Mouse (Mus musculus): ENCODE measurements around the gene Brap. TPM values are rescaled to one million over a fixed set of nuclear protein-coding genes. Genes with fewer than 3 reads are reported as not detected.

Brap gene
- polyA plus RNA-seq, 1 experiment: not detected

DNA sequence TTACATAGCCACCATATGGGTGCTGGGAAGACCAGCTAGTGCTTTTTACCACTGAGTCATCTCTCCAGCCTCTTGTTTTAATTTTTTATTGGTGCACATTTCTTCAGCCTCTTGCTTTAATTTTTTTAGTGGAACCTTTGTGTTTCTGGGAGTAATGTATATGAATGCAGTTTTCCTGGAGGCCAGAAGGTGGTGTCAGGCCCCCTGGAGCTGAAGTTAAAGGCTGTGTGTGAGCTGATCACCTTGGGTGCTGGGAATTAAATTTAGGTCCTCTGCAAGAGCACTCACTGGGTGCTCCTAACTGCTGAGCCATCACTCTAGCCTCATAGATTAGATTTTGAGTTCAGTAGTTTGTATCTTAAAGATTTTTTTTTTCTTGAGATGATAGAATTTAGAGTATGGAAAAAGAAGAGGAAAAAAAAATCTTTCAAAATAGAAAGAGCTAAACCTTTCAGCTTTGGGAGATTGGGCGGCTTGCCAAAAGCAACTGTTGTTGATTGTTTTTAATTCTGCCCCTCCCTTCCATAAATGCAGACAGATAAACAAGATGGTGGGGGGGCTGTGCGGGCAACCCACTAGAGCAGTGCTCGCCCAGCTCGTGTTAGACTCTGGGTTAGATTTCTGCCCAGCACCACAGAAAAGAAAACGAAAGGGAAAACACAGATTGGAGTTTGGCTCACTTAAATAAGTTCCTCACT is 60.7 kb downstream of the Brap start:
- Histone ChIP-seq H3K4me1 (ENCODE audit: control insufficient read depth, insufficient read depth, low read length) (peaks cover 16% of the 10 kb centered on the region), H3K4me3 (ENCODE audit: insufficient read depth, low read depth, low read length) (no peak overlapping the region), H3K27ac (ENCODE audit: insufficient read depth, low read depth, low read length) (no peak overlapping the region)
- no peak for TF ChIP-seq POLR2A (IDR thresholded peaks at IDR 0.05; ENCODE audit: insufficient read depth, low read depth, low read length)
- TF ChIP-seq CTCF (IDR thresholded peaks at IDR 0.05; ENCODE audit: insufficient read depth, low read depth, low read length): no peak
- WGBS: 53% methylated on average over 5 of the region's 5 CpGs

DNA sequence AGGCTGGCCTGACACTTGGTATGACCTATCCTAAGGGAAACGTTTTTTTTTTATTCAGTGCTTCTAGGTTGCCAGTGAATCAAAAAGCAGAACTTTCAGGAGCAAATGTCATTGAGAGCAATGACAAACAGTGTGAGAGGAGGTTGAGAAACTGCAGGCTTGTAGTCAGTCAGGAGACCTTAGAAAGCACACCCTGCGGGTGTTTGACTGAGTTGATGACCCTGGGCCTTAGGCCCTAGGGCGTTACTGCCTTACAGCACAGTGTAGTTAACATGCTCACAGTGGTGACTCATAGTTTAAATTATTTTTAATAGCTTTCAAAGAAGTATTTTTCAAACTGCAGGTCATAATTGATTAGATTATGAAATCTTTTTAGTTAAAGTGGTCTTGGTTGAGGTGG is 61.5 kb downstream of the Brap start:
- H3K4me3 ChIP-seq (ENCODE audit: insufficient read depth, low read depth, low read length): no peak overlapping the region
- no peak overlapping the region for H3K27ac ChIP-seq (ENCODE audit: insufficient read depth, low read depth, low read length)
- peaks cover 12% of the 10 kb centered on the region for H3K4me1 ChIP-seq (ENCODE audit: control insufficient read depth, insufficient read depth, low read length)
- TF ChIP-seq POLR2A (IDR thresholded peaks at IDR 0.05; ENCODE audit: insufficient read depth, low read depth, low read length): no peak
- 66% methylated on average over 3 of the region's 3 CpGs for WGBS

DNA sequence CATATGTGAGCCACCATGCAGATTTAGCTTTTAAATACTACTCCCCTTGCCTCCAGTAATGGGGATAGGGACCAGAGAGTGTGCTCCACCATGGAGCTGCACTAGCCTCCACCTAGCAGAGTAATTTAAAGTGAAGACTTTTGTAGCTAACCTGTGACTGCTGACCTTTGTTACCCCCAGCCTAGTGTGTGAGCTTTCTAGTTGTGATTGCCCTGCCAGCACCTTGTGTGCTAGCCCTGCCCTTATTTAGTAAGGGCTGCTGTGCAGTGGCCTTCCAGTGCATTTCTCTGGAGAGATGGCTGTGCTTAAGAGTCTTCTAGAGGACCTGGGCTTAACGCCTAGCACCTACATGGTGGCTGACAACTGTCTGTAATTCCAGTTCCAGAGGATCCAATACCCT is 64.3 kb downstream of the Brap start:
- peaks cover 8% of the 10 kb centered on the region for H3K4me1 ChIP-seq (ENCODE audit: control insufficient read depth, insufficient read depth, low read length)
- TF ChIP-seq POLR2A (IDR thresholded peaks at IDR 0.05; ENCODE audit: insufficient read depth, low read depth, low read length): no peak
- no peak for TF ChIP-seq CTCF (IDR thresholded peaks at IDR 0.05; ENCODE audit: insufficient read depth, low read depth, low read length)
- no peak overlapping the region for H3K4me3 ChIP-seq (ENCODE audit: insufficient read depth, low read depth, low read length)
- WGBS: 92% methylated on average over 1 of the region's 1 CpGs
- H3K27ac ChIP-seq (ENCODE audit: insufficient read depth, low read depth, low read length): no peak overlapping the region

DNA sequence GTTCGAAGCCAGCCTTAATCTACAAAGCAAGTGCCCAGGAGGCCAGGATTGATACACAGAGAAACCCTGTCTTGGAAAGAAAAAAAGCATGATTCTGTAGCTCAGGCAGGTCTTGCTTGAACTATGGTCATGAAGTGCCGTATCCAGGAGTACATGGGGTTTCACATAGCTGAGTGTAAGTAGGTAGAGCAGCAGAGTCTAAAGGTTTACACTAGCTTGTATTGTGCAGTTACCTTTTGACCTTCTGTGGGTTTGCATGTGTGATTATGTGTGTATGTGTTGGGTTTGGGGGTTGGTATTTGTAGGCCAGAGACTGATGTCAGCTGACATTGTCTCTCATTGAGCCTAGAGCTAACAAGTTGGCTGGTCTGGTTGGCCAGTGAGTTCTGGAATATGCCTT is 69.7 kb downstream of the Brap start:
- no peak overlapping the region for H3K27ac ChIP-seq (ENCODE audit: insufficient read depth, low read depth, low read length)
- no peaks in the 10 kb centered on the region for H3K4me1 ChIP-seq (ENCODE audit: control insufficient read depth, insufficient read depth, low read length)
- 94% methylated on average over 2 of the region's 2 CpGs for WGBS
- no peak for TF ChIP-seq POLR2A (IDR thresholded peaks at IDR 0.05; ENCODE audit: insufficient read depth, low read depth, low read length)
- no peak for TF ChIP-seq CTCF (IDR thresholded peaks at IDR 0.05; ENCODE audit: insufficient read depth, low read depth, low read length)
- H3K4me3 ChIP-seq (ENCODE audit: insufficient read depth, low read depth, low read length): no peak overlapping the region

DNA sequence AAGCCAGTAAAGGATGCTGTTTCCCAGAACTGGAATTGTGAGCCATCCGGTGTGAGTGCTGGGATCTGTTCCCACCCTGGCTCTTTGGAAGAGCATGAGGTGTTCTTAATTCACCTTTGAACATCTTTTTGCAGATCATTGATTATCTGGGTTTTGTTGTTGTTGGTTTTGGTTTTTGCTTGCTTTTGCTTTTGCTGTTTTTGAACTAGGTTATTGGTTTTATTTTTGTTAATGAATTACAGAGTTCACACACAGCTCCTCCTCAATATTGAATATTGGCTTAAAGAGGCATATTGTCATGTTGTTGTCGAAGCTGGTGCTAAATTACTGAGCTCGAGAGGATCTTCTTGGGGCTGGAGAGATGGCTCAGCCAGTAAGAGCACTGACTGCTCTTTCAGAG is 76.3 kb downstream of the Brap start:
- H3K27ac ChIP-seq (ENCODE audit: insufficient read depth, low read depth, low read length): no peak overlapping the region
- H3K4me3 ChIP-seq (ENCODE audit: insufficient read depth, low read depth, low read length): no peak overlapping the region
- H3K4me1 ChIP-seq (ENCODE audit: control insufficient read depth, insufficient read depth, low read length): 0 out of 2 replicates have a peak, but pooled peaks cover 2% of the 10 kb centered on the region
- 82% methylated on average over 3 of the region's 3 CpGs for WGBS
- no peak for TF ChIP-seq CTCF (IDR thresholded peaks at IDR 0.05; ENCODE audit: insufficient read depth, low read depth, low read length)

Other genes with a start within 250 kb of the Brap start
- not detected in 2 replicates for gene Tmem116, start 208.7 kb upstream of the Brap start, polyA plus RNA-seq (2012; ENCODE audit: insufficient read depth, insufficient read length, low replicate concordance, missing spikeins)
- 277 TPM in 1 of 2 replicates, not detected in the other for gene Erp29, start 208.1 kb upstream of the Brap start, polyA plus RNA-seq (2012; ENCODE audit: insufficient read depth, insufficient read length, low replicate concordance, missing spikeins)
- gene Adam1b, start 157.1 kb upstream of the Brap start, polyA plus RNA-seq (2012; ENCODE audit: insufficient read depth, insufficient read length, low replicate concordance, missing spikeins): not detected in 2 replicates
- not detected in 2 replicates for gene Adam1a, start 115.1 kb upstream of the Brap start, polyA plus RNA-seq (2012; ENCODE audit: insufficient read depth, insufficient read length, low replicate concordance, missing spikeins)
- not detected in 2 replicates for gene Gm42878, start 115.1 kb upstream of the Brap start, polyA plus RNA-seq (2012; ENCODE audit: insufficient read depth, insufficient read length, low replicate concordance, missing spikeins)
- 681 TPM in 1 of 2 replicates, not detected in the other for gene Mapkapk5, start 114.7 kb upstream of the Brap start, polyA plus RNA-seq (2012; ENCODE audit: insufficient read depth, insufficient read length, low replicate concordance, missing spikeins)
- not detected in 2 replicates for gene Aldh2, start 66.7 kb upstream of the Brap start, polyA plus RNA-seq (2012; ENCODE audit: insufficient read depth, insufficient read length, low replicate concordance, missing spikeins)
- not detected in 2 replicates for gene Acad12, start 41.6 kb upstream of the Brap start, polyA plus RNA-seq (2012; ENCODE audit: insufficient read depth, insufficient read length, low replicate concordance, missing spikeins)
- not detected in 2 replicates for gene Acad10, start within 50 bp of the Brap start, polyA plus RNA-seq (2012; ENCODE audit: insufficient read depth, insufficient read length, low replicate concordance, missing spikeins)
- not detected in 2 replicates for gene Atxn2, start 50.8 kb downstream of the Brap start, polyA plus RNA-seq (2012; ENCODE audit: insufficient read depth, insufficient read length, low replicate concordance, missing spikeins)
- not detected in 2 replicates for gene Sh2b3, start 177.1 kb downstream of the Brap start, polyA plus RNA-seq (2012; ENCODE audit: insufficient read depth, insufficient read length, low replicate concordance, missing spikeins)
- gene Pheta1, start 188.4 kb downstream of the Brap start, polyA plus RNA-seq (2012; ENCODE audit: insufficient read depth, insufficient read length, low replicate concordance, missing spikeins): not detected in 2 replicates